Mouse (Mus musculus): ENCODE measurements around the gene Gp1bb. TPM values are rescaled to one million over a fixed set of nuclear protein-coding genes. Genes with fewer than 3 reads are reported as not detected.
A peak's percentile ranks its signal among the peaks of the same experiment; 100 is the strongest.

Gene Gp1bb
- polyA plus RNA-seq, 1 experiment: 2.1 TPM

- no peak for TF ChIP-seq CTCF (IDR thresholded peaks at IDR 0.05; ENCODE audit: borderline replicate concordance, insufficient read depth, low read depth, low read length)
- TF ChIP-seq POLR2A (IDR thresholded peaks at IDR 0.05; ENCODE audit: borderline replicate concordance, insufficient read depth, low read length): no peak
- WGBS: 33% methylated on average over 8 of the region's 8 CpGs
- H3K27ac ChIP-seq (ENCODE audit: insufficient read depth, low read length): no peak overlapping the region
- no peak overlapping the region for H3K4me3 ChIP-seq (replicated peaks; ENCODE audit: insufficient read depth, low read depth, low read length)
- DNase-seq: peak in 1 of 2 experiments; percentile 19
- H3K27me3 ChIP-seq (ENCODE audit: control insufficient read depth, insufficient read depth, low read length): no peaks in the 10 kb centered on the region
- H3K4me1 ChIP-seq (ENCODE audit: control insufficient read depth, insufficient read depth, low read length): peaks cover 4% of the 10 kb centered on the region; the same call in 1 of the 2 replicates
These were observed 48.0 kb downstream of the Gp1bb start for GRCm38 (mm10) chr16:18574196-18574595.

Other genes starting within 250 kb of the Gp1bb start
- 20.6 and 23.1 TPM in 2 replicates for gene Txnrd2, start 196.0 kb downstream of the Gp1bb start, polyA plus RNA-seq (2012; rRNA removed)
- 145 and 146 TPM in 2 replicates for gene Comt, start 195.6 kb downstream of the Gp1bb start, polyA plus RNA-seq (2012; rRNA removed)
- 6.8 and 8.2 TPM in 2 replicates for gene Gnb1l, start 123.7 kb downstream of the Gp1bb start, polyA plus RNA-seq (2012; rRNA removed)
- 5.9 and 6.1 TPM in 2 replicates for gene Rtl10, start 123.5 kb downstream of the Gp1bb start, polyA plus RNA-seq (2012; rRNA removed)
- 2.4 and 3.0 TPM in 2 replicates for gene Tbx1, start 31.7 kb downstream of the Gp1bb start, polyA plus RNA-seq (2012; rRNA removed)
- gene Gm49601, start 4.0 kb upstream of the Gp1bb start, polyA plus RNA-seq (2012; rRNA removed): 69.4 and 69.6 TPM in 2 replicates
- gene Sept5, start 7.6 kb upstream of the Gp1bb start, polyA plus RNA-seq (2012; rRNA removed): 328 and 334 TPM in 2 replicates
- 62.8 and 71.8 TPM in 2 replicates for gene Cldn5, start 154.4 kb upstream of the Gp1bb start, polyA plus RNA-seq (2012; rRNA removed)
- gene Ufd1, start 189.4 kb upstream of the Gp1bb start, polyA plus RNA-seq (2012; rRNA removed): 100 and 114 TPM in 2 replicates
- 4.9 and 5.8 TPM in 2 replicates for gene Cdc45, start 189.6 kb upstream of the Gp1bb start, polyA plus RNA-seq (2012; rRNA removed)
- gene 2510002D24Rik, start 214.2 kb upstream of the Gp1bb start, polyA plus RNA-seq (2012; rRNA removed): 55.2 and 56.0 TPM in 2 replicates
- 0.08 TPM in 1 of 2 replicates, not detected in the other for gene Gm28539, start 214.2 kb upstream of the Gp1bb start, polyA plus RNA-seq (2012; rRNA removed)